Mouse (Mus musculus) bone marrow, adult 2 months (tissue): Measurements from ENCODE around the gene Shld1. TPM values are rescaled to one million over a fixed set of nuclear protein-coding genes. Genes with fewer than 3 reads are reported as not detected.

Experiments used
- H3K27ac ChIP-seq: fragments of 200-500 bp; 2 replicates; pipeline ENCODE4 v1.5.1; 2012; ENCODE audit warnings: low read depth, mild to moderate bottlenecking, control low read depth, inconsistent platforms, low read length; ENCODE audit not compliant: control insufficient read depth, poor library complexity, insufficient read depth
- H3K4me1 ChIP-seq: fragments of 200-500 bp; 2 replicates; pipeline ENCODE4 v1.6.1; 2011; ENCODE audit warnings: low read length; ENCODE audit not compliant: control insufficient read depth, insufficient read depth
- H3K4me3 ChIP-seq: fragments of 200-500 bp; replicated peaks from 2 replicates; pipeline ENCODE3; 2011; ENCODE audit warnings: mild to moderate bottlenecking, low read depth, low read length, control low read depth; ENCODE audit not compliant: control insufficient read depth
- CTCF ChIP-seq: fragments of 200-500 bp; IDR thresholded peaks from 2 replicates; pipeline ENCODE4 v1.5.1; 2011; ENCODE audit warnings: low read length, control low read depth; ENCODE audit not compliant: control insufficient read depth, insufficient read depth
- POLR2A ChIP-seq: fragments of 200-500 bp; IDR thresholded peaks from 2 replicates; pipeline ENCODE4 v1.6.1; 2011; ENCODE audit warnings: low read depth, mild to moderate bottlenecking, control low read depth, low read length, borderline replicate concordance; ENCODE audit not compliant: control insufficient read depth
- WGBS: fragments of 180-500 bp; shearing (Covaris S2); methylation state at CpG from one replicate; pipeline ENCODE4 v1.1.7; 2018; 5-methylcytosine and 5-hydroxymethylcytosine counted together
- polyA plus RNA-seq: library from polyadenylated mRNA; stranded (reverse); fragments of >200 nt; gene quantifications from 2 replicates; pipeline ENCODE4 v1.2.4, GENCODE M21; 2011; ENCODE audit warnings: low replicate concordance; ENCODE audit not compliant: missing spikeins, insufficient read depth, insufficient read length

The Shld1 gene
- polyA plus RNA-seq, 1 experiment: 13.6 TPM

GRCm38 (mm10) chr2:132650546-132650945 is 36.2 kb upstream of the Shld1 start:
- no peak for TF ChIP-seq CTCF
- TF ChIP-seq POLR2A: no peak

DNA sequence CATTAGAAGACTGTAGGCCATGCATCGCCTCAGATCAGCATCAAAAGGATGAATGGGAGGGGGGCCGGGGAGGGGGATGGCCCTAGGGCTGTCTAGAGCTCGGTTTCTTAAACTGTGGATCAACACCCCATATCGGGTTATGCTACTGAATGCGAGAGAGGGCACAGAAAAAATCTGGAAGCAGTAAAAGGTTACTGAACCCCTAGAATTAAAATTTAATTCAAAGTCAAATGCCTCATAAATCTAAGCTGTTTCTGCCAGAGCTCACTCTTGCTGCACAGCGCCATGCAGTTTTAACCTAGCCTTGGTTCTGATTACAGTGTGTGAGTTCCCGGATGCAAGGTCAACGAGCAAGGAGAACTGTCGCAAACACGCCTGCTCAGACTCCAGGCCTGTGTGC is 34.3 kb upstream of the Shld1 start:
- Histone ChIP-seq H3K4me1 (no peaks in the 10 kb centered on the region), H3K4me3 (no peak overlapping the region), H3K27ac (no peak overlapping the region)
- TF ChIP-seq POLR2A (no peak), CTCF (no peak)
- WGBS: 86% methylated on average over 10 of the region's 10 CpGs

More at GRCm38 (mm10) chr2:132650546-132650945, 36.2 kb upstream of the Shld1 start:
- no peak overlapping the region for H3K4me3 ChIP-seq
- no peak overlapping the region for H3K27ac ChIP-seq
- H3K4me1 ChIP-seq: no peaks in the 10 kb centered on the region
- WGBS: 79% methylated on average over 2 of the region's 2 CpGs

- no peaks in the 10 kb centered on the region for H3K4me1 ChIP-seq
- no peak overlapping the region for H3K27ac ChIP-seq
- WGBS: 80% methylated on average over 6 of the region's 6 CpGs
- TF ChIP-seq CTCF (no peak), POLR2A (no peak)
- H3K4me3 ChIP-seq: no peak overlapping the region
Observed at GRCm38 (mm10) chr2:132654834-132655495, 31.8 kb upstream of the Shld1 start.

- TF ChIP-seq POLR2A: no peak
- no peak for TF ChIP-seq CTCF
- WGBS: 81% methylated on average over 2 of the region's 2 CpGs
- H3K4me3 ChIP-seq: no peak overlapping the region
- H3K4me1 ChIP-seq: no peaks in the 10 kb centered on the region
- H3K27ac ChIP-seq: no peak overlapping the region
Observed at GRCm38 (mm10) chr2:132657186-132657585, 29.5 kb upstream of the Shld1 start.

DNA sequence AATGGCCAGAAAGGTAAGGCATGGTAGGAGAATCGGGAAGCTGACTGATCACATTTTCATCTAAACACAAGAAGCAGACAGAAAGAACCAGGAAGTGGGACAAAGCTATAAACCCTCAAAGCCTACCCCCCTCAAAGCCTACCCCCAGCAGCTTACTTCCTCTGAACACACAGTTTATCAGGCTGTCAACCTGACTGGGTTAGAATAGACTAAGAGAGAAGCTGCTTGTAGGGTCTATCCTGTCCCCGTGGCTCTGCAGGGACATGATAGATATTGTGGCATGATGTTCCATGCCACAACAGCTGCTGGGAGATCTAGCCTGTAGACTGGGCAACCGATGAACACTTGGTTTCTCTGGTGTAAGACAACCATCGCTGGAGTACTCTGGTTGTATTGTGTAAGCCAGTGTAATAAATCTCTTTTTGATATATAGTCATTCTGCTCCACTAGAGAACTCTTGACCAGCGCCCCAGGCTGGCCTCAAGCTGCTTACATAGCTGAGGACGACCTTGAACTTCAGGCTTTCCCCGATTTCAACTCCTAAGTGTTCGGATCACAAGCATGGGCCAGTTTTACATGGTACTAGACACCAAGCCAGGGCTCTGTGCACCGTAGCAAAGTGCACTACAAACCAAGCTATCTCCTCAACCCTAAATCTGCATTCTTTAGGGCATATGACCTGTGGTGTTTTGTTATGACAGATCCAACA is 28.2 kb upstream of the Shld1 start:
- no peak overlapping the region for H3K4me3 ChIP-seq
- TF ChIP-seq CTCF (no peak), POLR2A (no peak)
- no peaks in the 10 kb centered on the region for H3K4me1 ChIP-seq
- 47% methylated on average over 9 of the region's 9 CpGs for WGBS
- no peak overlapping the region for H3K27ac ChIP-seq

DNA sequence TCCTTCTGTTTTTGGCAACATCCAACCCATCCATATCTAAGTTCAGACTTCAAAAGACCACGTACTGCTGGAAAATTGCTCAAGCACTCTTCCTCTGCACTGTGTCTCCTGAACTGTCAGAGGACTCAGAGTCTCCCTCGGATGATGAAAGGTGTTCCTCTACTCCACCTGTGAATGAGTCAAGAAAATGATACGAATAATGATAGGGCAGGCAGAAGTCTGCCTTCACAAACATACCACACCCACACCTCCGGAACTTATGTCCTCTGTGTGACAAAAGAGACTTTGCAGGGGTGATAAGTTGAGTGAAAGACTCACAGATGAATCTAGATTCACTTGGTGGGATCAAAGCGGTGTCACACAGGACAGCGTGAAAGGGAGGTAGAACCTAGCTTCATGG is 17.6 kb upstream of the Shld1 start:
- no peak overlapping the region for H3K27ac ChIP-seq
- no peak overlapping the region for H3K4me3 ChIP-seq
- TF ChIP-seq POLR2A: no peak
- TF ChIP-seq CTCF: no peak
- 73% methylated on average over 6 of the region's 6 CpGs for WGBS
- no peaks in the 10 kb centered on the region for H3K4me1 ChIP-seq

- TF ChIP-seq CTCF (no peak), POLR2A (no peak)
- no peaks in the 10 kb centered on the region for H3K4me1 ChIP-seq
- 79% methylated on average over 4 of the region's 4 CpGs for WGBS
- H3K4me3 ChIP-seq: no peak overlapping the region
- H3K27ac ChIP-seq: no peak overlapping the region
Observed at GRCm38 (mm10) chr2:132670290-132670689, 16.4 kb upstream of the Shld1 start.

GRCm38 (mm10) chr2:132672121-132672520 is 14.6 kb upstream of the Shld1 start:
- WGBS: 86% methylated on average over 3 of the region's 3 CpGs
- no peak overlapping the region for H3K27ac ChIP-seq
- H3K4me1 ChIP-seq: no peaks in the 10 kb centered on the region
- H3K4me3 ChIP-seq: no peak overlapping the region
- TF ChIP-seq POLR2A: no peak
- TF ChIP-seq CTCF: no peak
